Mouse (Mus musculus): ENCODE measurements at regions not wholly inside any gene's neighbourhood (a gene's known extent, or its start where the extent isn't known, plus 50 kb on each side); places are given as distances from the start of the nearest gene placed in this dataset.

DNA sequence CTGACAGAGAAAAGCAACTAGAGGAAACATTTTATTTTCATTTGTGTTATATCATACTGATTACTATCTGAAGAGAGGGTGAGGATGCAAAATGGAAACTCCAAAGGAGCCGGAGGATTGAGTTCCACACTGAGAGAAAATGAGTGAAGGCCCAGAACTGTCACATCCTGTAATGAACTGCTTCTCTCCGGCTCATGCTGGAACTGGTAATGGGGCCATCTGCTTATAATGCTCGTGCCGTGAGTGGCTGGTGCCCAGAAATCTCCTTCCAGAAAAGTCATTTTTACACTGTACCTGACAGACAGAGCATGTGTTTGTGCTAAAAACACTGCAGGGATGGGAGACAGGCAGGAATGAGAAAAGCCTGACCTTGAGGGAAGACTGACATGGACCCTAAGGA is 483.5 kb upstream of the Pkdcc start:
- Histone ChIP-seq H3K36me3 (no peaks in the 10 kb centered on the region), H3K4me3 (no peak overlapping the region), H3K27me3 (ENCODE audit: low read depth, poor library complexity, severe bottlenecking) (no peaks in the 10 kb centered on the region), H3K27ac (no peak overlapping the region), H3K9me3 (replicated peaks) (no peaks in the 10 kb centered on the region), H3K4me1 (no peaks in the 10 kb centered on the region)
- 89% methylated on average over 4 of the region's 4 CpGs for WGBS
- no peak for DNase-seq (ENCODE audit: low spot score)

DNA sequence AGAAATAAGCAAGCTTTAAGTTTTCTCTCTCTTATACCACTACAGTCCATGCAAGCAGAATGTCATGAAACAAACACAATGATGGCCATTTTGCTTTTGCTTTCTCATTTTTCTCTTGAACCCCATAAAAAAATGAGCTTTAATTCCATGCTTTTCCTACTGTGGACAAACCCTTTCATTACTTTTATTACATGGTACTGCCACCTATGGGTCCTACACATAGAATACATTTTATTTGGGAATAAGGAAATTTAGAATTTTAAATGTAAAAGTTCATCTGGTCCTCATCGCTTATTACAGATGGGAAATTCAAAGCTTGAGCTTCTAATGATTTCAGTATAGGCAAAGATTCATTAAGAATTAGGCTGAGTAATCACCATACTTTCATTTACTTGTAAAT is 472.6 kb upstream of the Pkdcc start:
- no peaks in the 10 kb centered on the region for H3K27me3 ChIP-seq (ENCODE audit: low read depth, poor library complexity, severe bottlenecking)
- H3K4me3 ChIP-seq = no peak overlapping the region
- WGBS = 97% methylated on average over 1 of the region's 1 CpGs
- H3K9me3 ChIP-seq (replicated peaks) = no peaks in the 10 kb centered on the region
- no peaks in the 10 kb centered on the region for H3K36me3 ChIP-seq
- DNase-seq (ENCODE audit: low spot score) = no peak
- H3K4me1 ChIP-seq = no peaks in the 10 kb centered on the region
- H3K27ac ChIP-seq = no peak overlapping the region

DNA sequence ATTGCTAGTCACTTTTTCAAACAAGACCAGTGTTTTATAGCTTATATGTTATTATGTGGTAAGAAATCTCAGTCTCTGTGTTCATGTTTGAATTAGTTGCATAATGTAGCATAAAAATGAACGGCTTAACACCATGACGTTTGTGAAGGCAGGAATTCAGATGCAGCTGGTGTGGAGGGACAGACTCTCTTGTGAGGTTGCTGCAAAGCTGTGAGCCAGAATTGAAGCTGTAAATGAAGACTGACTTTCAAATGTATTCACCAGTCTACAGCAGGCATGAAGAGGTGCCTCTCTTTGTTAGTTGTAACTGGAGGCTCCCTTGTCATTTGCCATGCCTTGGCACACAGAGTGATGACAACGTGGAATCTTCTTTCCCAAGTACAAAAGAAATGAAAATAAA is 457.7 kb upstream of the Pkdcc start:
- no peak overlapping the region for H3K4me3 ChIP-seq
- 89% methylated on average over 3 of the region's 3 CpGs for WGBS
- no peaks in the 10 kb centered on the region for H3K27me3 ChIP-seq (ENCODE audit: low read depth, poor library complexity, severe bottlenecking)
- DNase-seq (ENCODE audit: low spot score) = no peak
- H3K27ac ChIP-seq = no peak overlapping the region
- H3K4me1 ChIP-seq = no peaks in the 10 kb centered on the region
- no peaks in the 10 kb centered on the region for H3K9me3 ChIP-seq (replicated peaks)
- no peaks in the 10 kb centered on the region for H3K36me3 ChIP-seq

DNA sequence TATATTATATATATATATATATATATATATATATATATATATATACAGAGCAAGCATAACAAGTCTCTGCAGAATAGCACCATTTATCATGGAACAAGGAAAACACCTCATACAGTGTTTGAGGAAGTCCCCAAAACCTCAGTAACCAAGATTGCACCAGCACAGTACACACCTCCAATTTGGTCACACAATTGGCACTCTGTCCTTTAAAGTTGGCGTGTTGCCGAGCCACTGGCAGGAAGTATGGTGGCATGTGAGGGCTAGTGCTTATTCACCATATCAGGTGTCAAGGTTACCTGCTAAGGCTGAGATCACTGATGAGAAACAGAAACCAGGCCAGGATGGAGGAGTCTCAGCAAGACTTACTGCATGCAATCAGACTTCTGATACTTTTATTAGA is 436.0 kb upstream of the Pkdcc start:
- H3K36me3 ChIP-seq = no peaks in the 10 kb centered on the region
- no peaks in the 10 kb centered on the region for H3K4me1 ChIP-seq
- WGBS = 89% methylated on average over 2 of the region's 2 CpGs
- no peak for DNase-seq (ENCODE audit: low spot score)
- H3K9me3 ChIP-seq (replicated peaks) = no peaks in the 10 kb centered on the region
- no peaks in the 10 kb centered on the region for H3K27me3 ChIP-seq (ENCODE audit: low read depth, poor library complexity, severe bottlenecking)
- no peak overlapping the region for H3K4me3 ChIP-seq
- H3K27ac ChIP-seq = no peak overlapping the region

DNA sequence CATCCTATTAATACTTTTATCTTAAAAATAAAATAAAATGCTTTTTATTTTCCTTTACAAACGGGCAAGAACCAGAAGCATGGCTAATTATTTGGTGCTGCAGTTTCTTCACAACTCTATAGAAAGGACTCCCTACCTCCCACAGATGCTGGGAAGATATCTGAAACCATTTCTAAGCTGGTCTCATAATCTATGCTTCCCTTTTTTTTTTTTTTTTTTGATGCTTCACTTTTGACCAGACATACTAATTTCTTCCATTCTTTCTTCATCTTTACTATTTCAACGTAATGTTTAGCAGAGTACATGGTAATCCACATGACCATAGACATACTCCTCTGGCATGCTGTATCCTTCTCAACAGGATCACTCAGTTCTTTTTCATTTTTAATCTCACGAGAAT is 393.0 kb upstream of the Pkdcc start:
- H3K27me3 ChIP-seq (ENCODE audit: low read depth, poor library complexity, severe bottlenecking) = no peaks in the 10 kb centered on the region
- H3K4me1 ChIP-seq = no peaks in the 10 kb centered on the region
- H3K27ac ChIP-seq = no peak overlapping the region
- no peaks in the 10 kb centered on the region for H3K36me3 ChIP-seq
- DNase-seq (ENCODE audit: low spot score) = no peak
- H3K9me3 ChIP-seq (replicated peaks) = no peaks in the 10 kb centered on the region
- WGBS = 79% methylated on average over 3 of the region's 3 CpGs
- H3K4me3 ChIP-seq = no peak overlapping the region

DNA sequence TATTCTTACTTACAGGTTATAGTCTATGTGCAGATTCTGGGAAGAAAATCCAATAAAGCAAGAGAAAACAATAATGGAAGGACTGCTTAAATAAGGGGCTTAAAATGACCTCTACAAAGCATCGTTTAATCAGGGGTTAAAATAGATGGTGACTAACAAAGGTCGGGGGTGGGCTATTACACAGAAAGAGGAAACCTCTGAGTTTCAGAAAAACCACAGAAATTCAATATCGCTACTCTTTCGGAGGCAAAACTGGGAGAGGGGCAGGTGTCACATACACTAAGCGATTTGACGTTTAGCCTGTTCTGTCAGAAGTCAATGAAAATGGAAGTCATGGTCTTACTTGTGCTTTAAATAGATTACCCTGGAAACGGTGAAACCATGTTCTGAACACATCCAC is 391.0 kb upstream of the Pkdcc start:
- Histone ChIP-seq H3K4me3 (no peak overlapping the region), H3K4me1 (no peaks in the 10 kb centered on the region), H3K27me3 (ENCODE audit: low read depth, poor library complexity, severe bottlenecking) (no peaks in the 10 kb centered on the region), H3K36me3 (no peaks in the 10 kb centered on the region), H3K9me3 (replicated peaks) (no peaks in the 10 kb centered on the region), H3K27ac (no peak overlapping the region)
- WGBS = 87% methylated on average over 7 of the region's 7 CpGs
- no peak for DNase-seq (ENCODE audit: low spot score)

DNA sequence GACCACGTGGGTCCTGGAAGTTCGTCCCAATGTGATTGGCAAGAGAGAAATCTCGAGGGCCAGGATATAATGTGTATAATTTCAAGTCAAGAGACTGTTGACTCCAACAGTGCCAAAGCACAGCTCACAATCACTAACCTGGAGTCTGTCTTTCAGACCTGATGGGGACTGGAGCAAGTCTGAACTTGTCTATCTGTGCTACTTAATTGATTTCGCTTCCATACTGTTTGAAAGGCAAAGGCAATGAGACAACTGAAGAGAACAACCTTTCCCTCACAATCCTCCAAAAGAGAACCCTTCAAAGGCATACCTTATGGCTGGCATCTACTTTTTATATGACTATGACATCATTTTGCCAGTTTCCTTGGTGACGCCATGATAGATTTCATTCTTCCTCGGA is 390.5 kb upstream of the Pkdcc start:
- H3K27ac ChIP-seq = no peak overlapping the region
- no peaks in the 10 kb centered on the region for H3K9me3 ChIP-seq (replicated peaks)
- no peak for DNase-seq (ENCODE audit: low spot score)
- WGBS = 90% methylated on average over 6 of the region's 6 CpGs
- H3K4me1 ChIP-seq = no peaks in the 10 kb centered on the region
- no peak overlapping the region for H3K4me3 ChIP-seq
- no peaks in the 10 kb centered on the region for H3K27me3 ChIP-seq (ENCODE audit: low read depth, poor library complexity, severe bottlenecking)
- H3K36me3 ChIP-seq = no peaks in the 10 kb centered on the region

DNA sequence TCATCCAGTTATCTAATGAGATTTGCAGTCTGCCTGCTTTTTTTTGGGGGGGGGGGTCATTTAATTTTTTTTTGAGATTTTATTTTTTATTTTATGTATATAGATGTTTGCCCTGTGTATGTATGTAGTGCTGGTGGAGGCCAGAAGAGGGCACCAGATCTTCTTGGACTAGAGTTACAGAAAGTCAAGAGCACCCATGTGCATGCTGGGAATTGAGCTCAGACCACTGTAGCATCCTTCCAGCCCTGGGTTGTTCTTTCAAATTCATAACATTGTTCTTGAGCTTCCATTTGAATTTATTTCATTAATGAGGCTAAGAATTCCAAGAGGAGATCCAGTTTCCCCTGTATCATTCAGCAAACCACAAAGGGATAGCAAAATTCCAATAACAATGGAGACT is 387.9 kb upstream of the Pkdcc start:
- Histone ChIP-seq H3K4me3 (no peak overlapping the region), H3K27ac (no peak overlapping the region), H3K9me3 (replicated peaks) (no peaks in the 10 kb centered on the region), H3K27me3 (ENCODE audit: low read depth, poor library complexity, severe bottlenecking) (no peaks in the 10 kb centered on the region), H3K36me3 (no peaks in the 10 kb centered on the region), H3K4me1 (no peaks in the 10 kb centered on the region)
- no peak for DNase-seq (ENCODE audit: low spot score)

DNA sequence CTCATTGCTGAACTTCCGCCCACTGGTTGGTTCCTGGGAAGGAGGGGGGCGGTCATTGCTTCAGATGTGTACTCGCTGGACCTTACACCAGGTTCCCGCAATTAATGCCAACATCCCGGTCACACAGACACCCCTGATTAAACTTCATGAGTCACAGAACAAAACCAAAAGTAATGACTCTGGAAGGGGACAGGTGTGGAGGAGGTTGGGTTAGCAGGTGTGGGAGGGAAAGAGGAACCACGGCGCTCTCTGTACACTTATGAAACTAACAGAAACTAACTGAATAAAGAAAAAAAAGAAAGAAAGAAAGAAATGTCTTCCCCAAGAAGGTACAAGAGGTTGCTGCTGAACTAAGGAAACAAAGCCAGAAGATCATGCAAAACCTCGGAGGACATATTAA is 387.3 kb upstream of the Pkdcc start:
- no peak for DNase-seq (ENCODE audit: low spot score)
- Histone ChIP-seq H3K9me3 (replicated peaks) (no peaks in the 10 kb centered on the region), H3K4me1 (no peaks in the 10 kb centered on the region), H3K4me3 (no peak overlapping the region), H3K36me3 (no peaks in the 10 kb centered on the region), H3K27me3 (ENCODE audit: low read depth, poor library complexity, severe bottlenecking) (no peaks in the 10 kb centered on the region), H3K27ac (no peak overlapping the region)
- WGBS = 96% methylated on average over 8 of the region's 8 CpGs

DNA sequence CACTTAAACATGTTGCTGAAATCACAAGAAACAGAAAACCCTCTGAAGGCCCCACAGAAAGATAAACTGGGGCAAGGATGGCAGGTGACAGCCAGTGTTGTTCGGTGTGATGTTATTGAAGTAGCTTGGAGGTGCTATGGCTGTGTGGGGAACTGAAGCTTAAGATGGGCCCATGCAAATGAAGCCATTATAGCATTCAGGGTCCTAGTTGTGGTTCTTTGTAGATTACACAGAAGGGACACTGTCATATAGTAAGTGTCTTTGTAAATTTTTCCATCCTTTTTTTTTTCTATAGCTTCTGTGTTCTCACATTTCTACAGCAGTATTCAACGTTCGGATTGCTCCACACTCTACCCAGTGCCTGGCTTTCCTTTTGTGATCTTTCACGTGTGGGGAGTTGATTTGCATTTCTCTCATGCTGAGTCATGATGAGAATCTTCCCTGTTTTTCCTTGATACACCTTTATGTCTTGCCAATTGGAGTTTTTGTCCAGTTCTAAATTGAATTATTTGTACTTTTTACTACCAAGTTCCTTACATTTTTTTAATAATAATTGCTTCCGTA is 386.6 kb upstream of the Pkdcc start:
- DNase-seq (ENCODE audit: low spot score) = no peak
- no peak overlapping the region for H3K27ac ChIP-seq
- H3K36me3 ChIP-seq = no peaks in the 10 kb centered on the region
- H3K9me3 ChIP-seq (replicated peaks) = no peaks in the 10 kb centered on the region
- 82% methylated on average over 5 of the region's 5 CpGs for WGBS
- H3K4me3 ChIP-seq = no peak overlapping the region
- no peaks in the 10 kb centered on the region for H3K27me3 ChIP-seq (ENCODE audit: low read depth, poor library complexity, severe bottlenecking)
- no peaks in the 10 kb centered on the region for H3K4me1 ChIP-seq

DNA sequence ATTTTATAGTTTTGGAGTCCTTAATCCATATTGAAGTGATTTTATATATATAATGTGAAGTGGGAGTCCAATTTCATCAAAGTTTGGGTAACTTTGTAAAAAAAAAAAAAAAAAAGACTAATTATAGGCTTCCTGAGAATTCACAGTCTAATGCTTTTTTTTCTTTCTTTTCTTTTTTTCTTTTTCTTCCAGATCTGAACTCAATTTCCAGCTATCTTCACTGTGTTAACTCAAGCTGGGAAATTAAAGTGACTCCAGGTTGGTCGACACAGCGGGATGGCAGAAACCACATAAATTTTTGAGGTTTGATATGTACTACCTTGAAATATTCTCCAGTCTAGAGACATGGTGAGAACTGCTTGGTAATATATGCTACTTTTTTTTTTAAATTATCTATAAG is 385.7 kb upstream of the Pkdcc start:
- H3K36me3 ChIP-seq = no peaks in the 10 kb centered on the region

DNA sequence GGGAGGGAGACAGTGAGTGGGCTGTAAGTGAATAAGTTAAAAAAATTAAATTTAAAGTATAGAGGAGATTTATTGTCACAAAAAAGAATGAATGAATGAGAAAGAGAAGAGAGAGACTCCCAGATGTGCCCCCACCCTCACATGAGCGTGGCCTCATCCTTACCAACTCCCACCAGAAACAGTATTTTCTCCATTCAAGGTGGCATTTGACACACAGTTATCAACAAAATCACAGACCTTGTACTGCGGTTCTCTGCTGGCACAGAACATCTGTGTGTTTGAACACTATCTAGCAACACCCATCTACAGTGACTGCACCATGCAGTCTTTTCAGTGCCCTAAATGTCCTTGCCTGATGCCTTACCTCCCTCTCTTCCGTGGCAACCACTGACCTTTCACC is 380.9 kb upstream of the Pkdcc start:
- DNase-seq (ENCODE audit: low spot score) = no peak
- Histone ChIP-seq H3K27me3 (ENCODE audit: low read depth, poor library complexity, severe bottlenecking) (no peaks in the 10 kb centered on the region), H3K4me3 (no peak overlapping the region), H3K27ac (no peak overlapping the region), H3K9me3 (replicated peaks) (no peaks in the 10 kb centered on the region), H3K36me3 (no peaks in the 10 kb centered on the region), H3K4me1 (no peaks in the 10 kb centered on the region)
- WGBS = 84% methylated on average over 3 of the region's 3 CpGs

More for the DNA sequence above, 385.7 kb upstream of the Pkdcc start:
- Histone ChIP-seq H3K27me3 (ENCODE audit: low read depth, poor library complexity, severe bottlenecking) (no peaks in the 10 kb centered on the region), H3K9me3 (replicated peaks) (no peaks in the 10 kb centered on the region), H3K27ac (no peak overlapping the region), H3K4me3 (no peak overlapping the region), H3K4me1 (no peaks in the 10 kb centered on the region)
- WGBS = 92% methylated on average over 2 of the region's 2 CpGs
- DNase-seq (ENCODE audit: low spot score) = no peak

DNA sequence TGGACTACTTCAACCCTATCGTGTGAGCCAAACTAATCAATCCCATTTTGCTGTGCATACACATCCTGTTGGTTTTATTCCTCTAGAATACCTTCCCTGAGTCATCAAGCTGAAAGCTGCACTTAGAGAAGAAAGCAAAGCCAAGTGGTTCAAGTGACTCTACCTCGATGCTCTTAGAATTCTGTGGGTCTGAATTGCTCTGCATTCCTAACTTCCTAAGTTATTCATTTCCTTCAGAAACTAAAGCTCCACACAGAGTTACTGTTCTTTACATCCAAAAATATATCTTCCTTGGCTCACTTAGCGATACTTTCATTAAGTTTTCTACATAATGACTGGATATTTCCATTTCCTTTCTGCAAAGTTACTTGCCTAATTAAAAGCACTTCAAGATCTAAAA is 379.0 kb upstream of the Pkdcc start:
- no peak overlapping the region for H3K4me3 ChIP-seq
- no peak overlapping the region for H3K27ac ChIP-seq
- no peaks in the 10 kb centered on the region for H3K9me3 ChIP-seq (replicated peaks)
- no peak for DNase-seq (ENCODE audit: low spot score)
- H3K27me3 ChIP-seq (ENCODE audit: low read depth, poor library complexity, severe bottlenecking) = no peaks in the 10 kb centered on the region
- WGBS = 90% methylated on average over 3 of the region's 3 CpGs
- H3K4me1 ChIP-seq = no peaks in the 10 kb centered on the region
- H3K36me3 ChIP-seq = no peaks in the 10 kb centered on the region

DNA sequence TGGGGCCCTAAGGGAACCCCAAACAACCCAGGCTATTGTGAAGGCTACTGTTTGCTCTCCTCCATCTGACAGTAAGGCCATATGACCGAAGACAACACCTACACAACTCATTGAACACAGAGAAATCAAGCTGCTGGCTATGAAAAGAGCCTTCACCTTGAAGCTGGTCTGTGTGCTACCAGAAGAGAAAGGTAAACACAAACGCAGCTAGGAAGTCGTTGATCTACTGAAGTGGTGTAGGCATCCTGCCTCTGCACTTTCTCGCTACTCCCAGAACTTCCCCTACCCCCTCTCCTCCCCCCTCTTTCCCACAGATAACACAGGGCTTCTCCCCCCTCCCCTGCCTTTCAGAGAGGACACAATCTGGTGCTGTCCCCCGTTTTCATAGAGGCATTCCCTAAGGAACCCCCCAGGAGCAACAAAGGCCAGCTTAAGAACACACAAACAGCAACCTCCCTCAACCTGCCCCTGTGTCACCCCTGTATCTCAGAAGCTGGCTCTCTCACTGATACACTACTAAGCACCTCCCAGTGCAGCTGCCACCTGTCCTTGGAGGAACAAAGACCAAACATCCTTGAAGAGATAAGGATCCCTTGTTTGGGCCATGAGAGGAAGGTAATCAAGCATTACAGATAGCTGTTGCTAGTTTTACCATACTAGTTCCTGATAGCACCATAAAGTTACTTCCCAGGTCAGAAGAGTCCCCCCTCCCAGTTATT is 368.2 kb upstream of the Pkdcc start:
- H3K9me3 ChIP-seq (replicated peaks) = no peaks in the 10 kb centered on the region
- no peak overlapping the region for H3K4me3 ChIP-seq
- H3K27ac ChIP-seq = no peak overlapping the region
- no peaks in the 10 kb centered on the region for H3K4me1 ChIP-seq
- H3K36me3 ChIP-seq = no peaks in the 10 kb centered on the region
- DNase-seq (ENCODE audit: low spot score) = no peak
- no peaks in the 10 kb centered on the region for H3K27me3 ChIP-seq (ENCODE audit: low read depth, poor library complexity, severe bottlenecking)
- WGBS = 83% methylated on average over 5 of the region's 5 CpGs
